Mouse (Mus musculus) layer of hippocampus, adult 11-12 months (tissue): ENCODE data around the gene Rnf217.
A peak's percentile ranks its signal among the peaks of the same experiment; 100 is the strongest.

Source experiments
- DNase-seq: peaks from one replicate; pipeline ENCODE4 v3.0.0; 2022; ENCODE audit warnings: low spot score

The Rnf217 gene

DNA sequence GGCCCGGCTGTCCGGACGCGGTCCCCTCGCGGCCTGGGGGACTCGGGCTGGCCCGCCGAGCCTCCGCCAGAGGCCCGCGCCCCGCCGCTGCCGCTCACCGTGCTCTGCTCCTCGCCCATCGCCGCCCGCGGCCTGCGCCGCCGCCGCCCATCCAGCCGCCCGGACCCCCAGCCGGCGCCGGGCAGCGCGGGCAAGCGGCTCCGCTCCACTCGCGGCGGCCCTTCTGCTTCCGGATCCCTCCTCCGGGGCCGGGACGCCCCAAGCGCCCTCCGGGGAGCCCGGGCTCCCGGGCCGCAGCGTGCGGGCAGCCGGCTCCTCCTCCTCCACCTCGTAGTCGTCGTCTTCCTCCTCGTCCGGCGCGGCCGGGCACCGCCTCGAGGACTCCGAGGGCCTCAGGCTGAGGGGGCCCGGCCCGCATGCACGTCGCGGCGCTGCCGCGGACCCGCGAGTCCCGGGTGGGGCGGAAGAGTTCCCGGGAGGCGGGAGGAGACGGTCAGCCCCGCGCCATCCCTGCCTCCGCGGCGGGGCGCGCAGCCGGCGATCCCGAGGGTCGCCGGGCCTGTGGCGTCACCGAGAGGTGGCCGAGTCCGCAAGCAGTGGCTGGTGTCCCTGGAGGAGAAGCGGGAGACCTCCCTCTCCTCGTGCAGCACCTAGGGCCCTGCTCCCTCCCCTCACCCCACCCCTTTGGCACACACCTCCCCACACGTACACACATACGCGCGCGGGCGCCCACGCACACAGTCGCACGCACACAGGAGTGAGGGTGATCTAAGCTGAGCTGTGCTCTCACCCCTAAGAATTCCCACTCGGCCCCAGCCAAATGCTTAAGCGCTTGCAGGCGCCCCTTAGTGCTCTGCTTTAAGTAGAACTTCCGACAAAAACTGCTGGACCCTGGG, at the start of gene Rnf217:
TSS of gene Rnf217 (minus strand) at position 119 of the 896 bp plus-strand sequence.
- DNase-seq: peak; percentile 70

DNA sequence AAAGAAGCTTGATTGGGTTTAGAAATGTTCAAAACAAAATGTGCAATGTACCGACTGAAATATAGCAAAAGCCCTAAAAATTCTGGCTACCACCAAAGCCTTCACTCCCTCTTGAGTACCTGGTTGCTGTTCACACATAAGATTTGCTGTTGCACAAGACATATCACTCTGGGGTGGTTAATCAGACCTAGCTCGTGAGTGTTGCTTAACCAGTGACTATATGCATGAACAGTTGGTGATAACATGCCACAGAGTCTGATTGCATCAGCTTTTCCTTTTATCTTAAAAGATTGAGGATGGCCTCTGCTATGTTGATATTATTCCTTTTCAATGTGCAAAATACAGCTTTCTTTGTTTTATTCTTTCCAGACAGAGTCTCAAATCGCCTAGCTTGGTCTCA, 38.3 kb upstream of the Rnf217 start:
- DNase-seq: no peak

DNA sequence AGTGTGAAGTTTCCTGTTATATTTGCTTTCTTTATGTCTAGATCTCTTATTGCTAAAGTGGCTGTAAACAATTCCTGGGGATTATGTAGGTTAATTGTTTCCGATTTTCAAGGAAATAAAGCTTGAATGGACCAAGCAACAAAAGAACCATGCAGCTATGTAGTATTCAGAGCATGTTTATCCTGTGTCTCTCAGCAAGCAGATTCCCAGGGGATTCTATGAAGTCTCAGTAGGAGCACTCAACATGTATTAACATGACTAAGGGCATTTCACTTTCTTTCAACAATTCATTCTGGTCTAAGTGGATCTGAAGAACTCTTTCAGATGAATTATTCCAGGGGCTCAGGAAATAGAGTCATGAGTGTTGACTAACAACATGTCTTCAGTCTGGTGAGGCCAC, 37.1 kb upstream of the Rnf217 start:
- no peak for DNase-seq

DNA sequence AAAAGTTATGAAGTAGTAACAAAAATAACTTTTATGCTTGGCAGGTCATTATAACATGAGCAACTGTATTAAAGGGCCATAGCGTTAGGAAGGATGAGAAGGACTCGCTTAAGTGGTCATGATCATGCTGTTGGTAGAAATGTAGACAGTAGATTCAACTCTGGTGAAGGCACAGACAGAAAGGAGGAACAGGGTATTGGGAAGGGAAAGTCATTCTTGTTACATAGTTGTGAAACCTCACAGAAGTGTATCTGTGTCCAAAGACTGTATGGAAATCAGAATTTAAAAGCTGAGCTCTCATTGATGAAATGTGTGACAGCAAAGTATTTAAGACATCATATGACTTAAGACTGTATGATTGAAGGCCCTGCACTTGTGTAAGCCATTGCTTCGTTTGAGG, 26.1 kb upstream of the Rnf217 start:
- DNase-seq: no peak

DNA sequence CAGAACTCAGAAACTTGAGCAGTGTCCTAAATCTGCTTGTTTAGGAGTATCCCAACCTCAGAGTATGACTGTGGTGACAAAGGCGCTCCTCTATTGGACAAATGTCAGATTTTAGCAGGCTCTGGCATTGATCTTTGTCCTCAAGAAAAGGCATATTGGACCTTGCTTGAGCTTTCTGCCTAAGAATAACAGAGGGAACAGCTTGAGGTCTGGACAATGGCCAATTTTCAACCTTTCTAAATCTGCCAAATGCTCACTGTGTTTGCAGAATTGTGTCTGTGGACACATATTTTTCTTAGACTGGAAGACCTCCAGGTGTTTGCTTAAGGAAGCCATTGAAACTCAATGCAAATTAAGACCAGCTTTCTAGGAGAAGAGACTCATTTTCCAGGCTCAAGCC, 23.0 kb upstream of the Rnf217 start:
- no peak for DNase-seq

DNA sequence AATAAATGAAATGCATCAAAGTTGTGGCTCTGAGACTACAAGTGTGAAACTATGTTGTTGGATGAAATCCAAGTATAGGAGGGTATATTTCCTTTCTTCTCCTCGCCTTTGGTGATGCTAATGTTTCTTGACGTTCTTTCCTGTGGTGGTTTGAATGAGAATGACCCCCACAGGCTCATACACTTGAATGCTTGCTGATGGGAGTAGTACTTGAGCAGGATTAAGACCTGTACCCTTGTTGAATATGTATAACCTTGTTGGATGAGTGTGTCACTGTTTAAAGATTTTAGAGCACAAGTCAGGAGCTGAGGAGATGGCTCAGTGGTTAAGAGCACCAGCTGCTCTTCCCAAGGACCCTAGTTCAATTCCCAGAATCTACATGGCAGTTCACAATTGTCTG, 6.4 kb upstream of the Rnf217 start:
- no peak for DNase-seq

DNA sequence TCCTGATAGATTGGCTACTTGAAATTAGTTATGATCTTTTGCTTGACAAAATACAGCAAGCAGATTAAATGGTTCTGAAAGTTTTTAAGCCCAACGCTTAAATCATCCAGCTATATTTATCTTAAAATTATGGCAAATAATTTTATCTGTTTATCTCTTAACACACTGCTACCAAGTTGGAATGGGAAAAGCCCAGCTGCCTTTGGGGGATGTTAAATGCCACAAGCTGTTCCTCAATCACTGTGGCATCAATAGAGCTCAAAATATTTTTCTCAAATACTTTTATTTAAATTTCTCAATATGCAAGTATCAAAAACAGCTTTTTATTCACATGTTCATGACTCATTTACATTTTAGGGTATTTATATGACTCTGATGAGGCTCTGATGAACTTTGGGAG, 5.1 kb upstream of the Rnf217 start:
- peak; percentile 29 for DNase-seq

DNA sequence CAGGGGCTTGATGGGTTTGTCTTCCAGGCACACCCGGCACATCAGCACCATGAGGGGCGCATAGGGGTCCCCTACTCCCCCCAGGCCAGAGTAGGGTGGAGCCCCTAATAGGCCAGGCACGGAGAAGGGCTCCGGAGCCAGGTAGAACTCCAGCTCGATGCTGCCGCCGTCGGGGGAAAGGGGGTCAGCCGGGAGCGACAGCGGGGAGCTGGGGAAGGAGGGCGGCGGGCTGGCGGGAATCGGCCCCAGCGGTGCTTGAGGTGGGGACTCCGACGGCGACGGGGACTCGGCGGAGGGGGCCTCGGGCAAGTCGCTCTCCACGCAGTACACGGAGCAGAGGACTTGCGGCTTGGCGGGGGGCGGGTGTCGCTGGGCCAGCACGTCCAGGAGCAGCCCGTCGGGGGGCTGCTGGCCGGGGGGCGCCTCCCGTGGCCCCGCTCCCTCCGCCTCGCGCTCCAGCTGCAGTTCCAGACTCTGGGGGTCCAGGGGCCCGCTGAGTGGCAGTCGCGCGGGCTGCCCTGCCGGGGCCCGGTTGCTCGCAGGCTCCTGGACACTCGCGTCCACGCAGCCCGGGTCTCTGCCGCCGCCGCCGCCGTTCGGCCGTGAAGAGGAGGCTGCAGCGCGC, 431 bp downstream of the Rnf217 start:
- DNase-seq: no peak

DNA sequence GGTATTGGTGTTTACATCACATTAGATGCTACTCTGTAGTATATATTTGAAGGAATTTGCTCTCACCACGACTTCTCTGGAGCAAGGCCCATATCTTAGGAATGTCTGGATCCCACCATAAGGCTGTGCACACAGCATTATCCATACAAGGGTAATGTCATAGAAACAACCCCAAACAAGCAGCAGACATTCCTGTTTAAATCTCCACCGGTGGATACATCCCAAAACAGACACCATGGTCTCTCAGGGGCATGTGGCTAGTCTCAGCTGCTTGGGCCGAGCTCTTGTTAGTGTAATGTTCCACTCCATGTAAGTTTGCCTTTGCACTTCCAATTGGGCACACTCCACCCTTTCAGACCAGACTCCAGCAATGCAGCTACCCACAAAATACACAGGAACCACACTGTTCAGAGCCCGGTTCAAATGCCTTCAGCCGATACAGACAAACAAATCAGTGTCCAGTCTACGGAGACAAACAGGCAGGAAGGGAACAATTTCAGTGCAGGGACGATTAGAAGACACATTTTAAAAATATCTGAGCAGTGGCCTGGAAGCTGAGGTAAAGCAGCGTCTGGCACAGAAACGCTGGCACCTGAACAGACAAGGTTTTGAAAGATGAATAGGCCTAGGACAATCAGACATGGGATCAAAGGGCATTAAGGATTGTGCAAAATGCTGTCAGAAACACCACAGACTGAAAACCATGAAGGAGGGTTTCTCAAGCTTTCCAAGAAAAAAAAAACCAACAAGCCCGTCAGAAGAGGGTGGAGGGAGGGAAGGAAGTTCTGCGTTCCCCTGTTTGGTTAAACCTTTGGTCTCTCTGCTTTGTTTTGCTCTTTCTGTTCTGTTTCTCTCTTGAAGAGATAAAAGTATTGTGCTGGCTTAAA, 1.8 kb downstream of the Rnf217 start:
- no peak for DNase-seq

DNA sequence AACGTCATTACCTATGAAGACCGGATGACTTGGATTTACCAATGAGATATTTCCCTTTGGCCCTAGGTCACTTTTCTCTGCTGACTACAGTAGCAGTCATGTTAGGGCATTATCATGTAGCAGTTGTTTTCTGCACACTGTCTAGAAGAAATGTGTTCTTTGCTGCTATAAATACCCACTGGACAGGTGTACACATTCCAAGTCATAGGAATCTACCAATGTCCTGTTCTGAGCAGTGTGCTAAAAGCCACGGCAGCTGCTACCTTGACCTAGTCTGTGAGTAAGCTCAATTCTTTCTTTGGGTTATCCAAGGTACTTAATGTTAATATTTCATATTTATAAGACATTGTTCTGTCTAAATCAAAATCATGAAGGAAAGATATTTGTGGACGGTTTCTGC, 5.1 kb downstream of the Rnf217 start:
- DNase-seq: no peak

DNA sequence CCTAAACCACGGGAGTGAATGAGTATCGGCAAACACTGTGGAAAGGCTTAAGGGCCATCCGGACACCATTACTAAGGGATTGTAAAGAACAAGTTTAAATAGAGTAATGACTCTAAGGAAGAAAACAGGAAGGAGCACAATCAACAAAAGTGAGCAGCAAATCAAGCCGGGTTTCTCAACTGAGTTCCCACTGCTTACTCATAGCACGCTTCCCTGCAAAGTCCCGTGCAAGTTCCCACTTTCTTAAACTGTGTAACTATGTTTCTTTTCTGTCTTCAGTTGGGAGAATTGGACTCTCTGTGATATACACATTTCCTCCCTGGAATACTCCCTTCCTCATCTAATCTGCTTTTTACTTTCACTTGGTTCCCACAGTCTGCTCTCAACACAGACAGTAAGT, 8.9 kb downstream of the Rnf217 start:
- DNase-seq: no peak

DNA sequence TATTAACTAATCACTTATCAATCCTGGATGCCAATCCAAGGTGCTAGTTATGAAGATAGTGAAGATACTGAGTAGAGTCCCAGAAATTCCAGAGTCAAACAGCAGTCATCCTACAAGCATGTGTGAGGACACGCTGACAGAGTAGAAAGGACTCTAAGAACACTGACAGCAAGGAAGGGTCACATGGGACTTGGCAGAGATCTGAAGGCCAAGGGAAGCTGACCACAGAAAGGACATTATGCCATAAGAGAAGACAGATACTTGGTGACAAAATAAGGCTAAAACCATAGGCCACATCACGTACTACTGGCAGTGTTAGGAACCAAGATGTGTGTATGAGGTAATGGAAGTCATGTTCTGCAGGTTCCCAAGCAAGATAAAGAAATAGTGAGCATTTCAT, 11.1 kb downstream of the Rnf217 start:
- DNase-seq: no peak

DNA sequence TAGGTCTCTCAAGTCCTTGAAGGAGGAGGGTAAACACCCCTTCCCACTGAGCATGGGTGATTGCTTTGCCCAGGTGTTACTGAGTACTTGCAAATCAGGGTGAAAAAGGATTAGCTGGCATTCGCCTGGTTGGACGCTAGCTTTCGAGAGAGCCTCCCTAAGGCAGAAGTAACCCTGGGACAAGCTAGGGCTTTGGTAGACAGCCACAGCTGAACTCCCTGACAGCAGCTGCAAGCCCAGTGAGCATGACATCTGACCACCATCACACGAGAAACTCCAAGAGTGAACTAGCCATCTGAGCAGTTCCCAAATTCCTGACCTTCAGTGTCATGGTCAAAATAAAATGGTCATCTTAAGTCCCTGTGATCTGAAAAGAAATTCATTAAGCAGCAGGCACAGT, 12.2 kb downstream of the Rnf217 start:
- DNase-seq: no peak

DNA sequence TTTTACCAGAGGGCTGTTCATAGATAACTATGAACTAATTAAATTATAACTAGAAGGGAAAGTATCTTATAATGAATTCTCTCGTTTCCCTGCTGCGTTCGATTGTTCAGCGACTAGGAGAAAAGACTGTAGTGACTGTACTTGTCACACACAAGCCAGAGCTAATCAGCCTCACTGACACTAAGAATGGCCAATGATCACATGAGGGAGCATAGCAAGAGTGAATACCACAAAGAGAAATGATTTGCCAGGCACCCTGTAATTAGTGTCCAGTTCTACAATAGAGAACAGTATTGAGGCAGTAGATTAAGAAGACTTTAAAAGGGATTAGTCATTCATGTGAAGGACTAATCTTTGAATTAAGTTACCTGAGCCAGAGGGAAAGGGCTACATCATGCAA, 13.7 kb downstream of the Rnf217 start:
- no peak for DNase-seq

DNA sequence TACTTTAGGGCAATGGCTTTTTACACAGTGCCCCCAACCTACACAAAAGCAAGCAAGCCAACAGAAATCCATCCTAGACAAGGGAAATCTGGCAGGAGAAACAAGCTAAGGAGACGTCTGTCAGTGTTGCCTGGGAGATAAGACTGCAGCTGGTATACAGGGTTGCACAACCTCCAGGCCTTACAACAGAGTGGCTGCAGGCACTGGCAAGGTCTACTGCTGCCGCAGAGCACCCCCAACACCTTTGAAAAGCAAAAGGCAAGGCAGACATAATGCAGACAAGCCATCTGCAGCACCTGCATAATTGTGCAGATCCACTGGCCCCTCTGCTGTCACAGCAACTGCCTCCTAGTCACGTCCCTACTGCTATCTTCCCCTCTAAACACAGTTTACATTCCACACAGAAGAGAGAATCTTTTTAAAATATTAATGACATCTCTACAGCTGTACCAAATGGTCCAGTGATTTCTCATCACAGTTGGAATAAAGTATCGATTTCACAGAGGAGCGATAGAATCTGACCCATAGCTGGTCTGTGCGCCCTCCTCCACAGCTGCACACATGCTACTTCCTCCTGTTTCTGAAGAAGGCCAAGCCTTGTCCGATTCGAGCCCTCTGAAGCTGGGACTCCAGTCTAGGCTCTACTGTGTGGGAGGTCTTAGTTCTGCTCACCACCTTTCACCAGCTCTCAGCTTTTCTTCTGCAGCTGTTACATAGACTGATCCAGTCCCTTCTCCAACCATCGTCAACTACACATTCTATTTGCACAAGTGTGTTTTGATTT, 16.1 kb downstream of the Rnf217 start:
- DNase-seq: no peak

DNA sequence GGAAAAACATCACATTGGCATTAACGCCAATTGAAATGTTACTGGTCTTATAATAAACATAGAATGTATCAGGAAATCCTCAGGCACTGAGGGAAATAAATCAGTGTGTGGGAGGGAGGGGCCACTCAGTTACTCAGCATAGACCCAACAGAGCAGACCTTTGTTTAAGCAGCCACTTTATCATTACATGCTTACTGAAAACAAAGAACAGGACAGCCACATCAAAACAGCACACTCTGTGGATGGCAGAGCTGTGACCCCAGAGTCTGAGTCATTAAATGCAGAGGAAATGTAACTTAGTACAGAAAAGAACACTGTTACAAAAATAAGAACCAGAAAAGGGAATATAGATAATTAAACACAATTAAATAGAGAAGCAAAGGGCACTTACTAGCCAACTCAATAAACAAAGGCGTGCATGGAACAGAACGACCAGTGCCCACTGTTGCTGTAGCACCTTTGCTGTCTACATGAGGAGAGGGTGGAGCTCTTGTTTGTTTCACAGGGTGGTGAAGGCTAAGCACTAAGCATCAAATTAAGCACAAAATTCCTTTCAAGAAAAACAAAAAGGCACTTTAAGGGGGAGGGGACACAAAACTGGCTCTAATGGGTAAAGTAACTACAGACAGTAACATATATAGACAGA, 16.8 kb downstream of the Rnf217 start:
- DNase-seq: no peak

DNA sequence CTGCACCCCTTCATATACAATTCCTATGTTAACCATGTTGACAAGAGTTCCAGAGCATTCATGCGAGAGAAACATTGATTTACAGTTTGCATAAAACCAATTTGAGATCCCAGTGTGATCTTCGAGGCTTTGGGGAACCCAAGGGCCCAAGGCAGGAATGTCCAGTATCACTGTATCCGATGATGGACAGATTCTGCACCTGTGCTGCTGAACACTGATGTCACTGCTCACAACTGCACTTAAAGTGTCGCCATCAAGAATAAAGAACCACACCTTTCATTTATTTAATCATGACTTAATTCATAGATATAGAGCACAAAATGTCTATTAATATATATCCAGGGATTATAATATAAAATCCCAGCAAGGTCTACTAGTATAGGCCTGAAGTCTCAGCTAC, 28.3 kb downstream of the Rnf217 start:
- no peak for DNase-seq

DNA sequence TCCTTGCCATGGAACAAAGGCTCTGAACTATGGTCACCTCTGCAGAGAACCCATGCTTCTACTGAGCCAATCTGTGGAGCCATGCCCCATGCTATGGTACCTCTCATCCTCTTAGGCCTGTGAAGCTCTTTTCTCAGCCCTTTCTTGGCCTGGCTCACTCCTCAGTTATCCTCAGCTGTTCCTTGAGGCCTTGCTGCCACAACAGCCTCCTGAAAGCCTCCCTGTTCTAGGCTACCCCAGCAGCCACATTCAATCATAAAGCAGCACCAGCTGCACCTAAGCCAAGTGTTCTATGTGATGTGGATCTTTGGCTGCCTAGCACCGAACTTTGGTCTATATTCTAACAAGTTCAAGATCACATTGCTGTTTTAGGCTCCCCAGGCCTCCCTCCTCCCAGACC, 28.9 kb downstream of the Rnf217 start:
- DNase-seq: no peak

DNA sequence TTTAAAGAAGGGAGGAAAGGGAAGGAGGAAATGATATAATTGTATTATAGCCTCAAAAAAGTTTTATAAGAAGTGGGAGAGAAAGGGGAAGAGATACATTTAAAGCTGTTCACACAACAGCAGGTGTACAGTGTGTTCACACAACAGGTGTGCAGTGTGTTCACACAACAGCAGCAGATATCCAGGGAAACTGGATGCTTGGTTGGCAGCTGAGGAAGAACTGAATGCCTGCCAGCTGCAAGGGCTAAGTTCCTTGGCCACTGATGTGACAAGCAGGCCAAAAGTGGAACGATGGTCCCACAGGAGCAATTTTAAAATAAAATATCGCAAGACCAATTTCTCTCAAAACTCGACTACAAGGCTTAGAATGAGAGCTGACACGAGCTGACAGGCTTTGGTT, 35.7 kb downstream of the Rnf217 start:
- DNase-seq: no peak

DNA sequence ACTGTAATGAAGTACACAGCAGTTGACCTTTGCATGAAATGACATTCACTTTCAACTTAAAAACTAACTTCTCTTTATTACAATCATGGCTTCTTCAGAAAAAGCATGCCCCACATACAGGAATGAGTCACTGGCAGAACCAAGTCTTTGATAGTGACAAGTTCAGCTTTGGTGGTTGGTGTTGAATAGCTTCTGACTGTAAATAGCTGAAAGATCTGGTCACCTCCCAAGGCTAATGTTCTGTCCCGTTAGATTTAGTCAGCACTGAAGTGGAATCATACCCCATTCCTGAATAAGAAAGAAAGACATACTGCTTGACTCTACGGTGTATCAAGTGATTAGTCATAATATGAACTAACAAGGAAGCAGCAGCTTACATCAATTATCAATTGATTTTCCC, 51.7 kb downstream of the Rnf217 start:
- DNase-seq: no peak

DNA sequence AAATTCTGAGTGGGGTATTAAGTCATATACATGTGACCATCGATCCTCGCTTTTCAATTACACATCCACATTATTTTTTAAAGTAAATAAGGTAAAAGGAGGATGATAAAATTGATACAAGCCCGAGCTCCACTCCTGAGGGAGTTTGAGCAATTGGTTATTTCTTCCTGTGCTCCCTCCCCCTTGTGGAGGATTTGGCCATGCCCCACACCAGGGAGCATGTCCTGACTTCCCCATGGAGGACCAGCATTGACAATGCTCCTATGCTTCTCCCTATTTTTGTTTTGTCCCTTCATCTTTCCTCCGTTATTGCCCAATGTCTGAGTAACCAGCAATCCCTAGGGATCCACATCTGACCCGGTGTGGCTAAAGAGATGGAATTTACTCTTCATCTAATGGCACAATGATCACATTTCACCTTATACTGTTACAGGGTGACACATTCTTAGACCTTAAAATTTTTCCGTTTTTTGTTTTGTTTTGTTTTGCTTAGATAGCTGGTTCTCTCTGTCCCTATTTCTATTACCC, 53.5 kb downstream of the Rnf217 start:
- DNase-seq: no peak
